Mouse (Mus musculus): ENCODE results near the gene Vmn2r22.
"Not testable (repeated sequence)": the region's sequence is repeated elsewhere in the genome, so short reads cannot be mapped to it uniquely, and the experiment has no call there.

GRCm38 (mm10) chr6:123574698-123575097 lies 75.8 kb downstream of the Vmn2r22 start:
- TF ChIP-seq POLR2A (IDR thresholded peaks at IDR 0.05; ENCODE audit: low read depth, low read length); CTCF (IDR thresholded peaks at IDR 0.05; ENCODE audit: extremely low read depth, insufficient read depth, insufficient read length, insufficient replicate concordance): not testable (repeated sequence)
